Mouse (Mus musculus) kidney, postnatal 0 days (tissue): ENCODE results near the gene Clec10a. TPM values are rescaled to one million over a fixed set of nuclear protein-coding genes. Genes with fewer than 3 reads are reported as not detected.
A peak's percentile ranks its signal among the peaks of the same experiment; 100 is the strongest.

Source experiments
- ATAC-seq: fragments of 200-750 bp; cut with Nextera tagmentation; replicated peaks from 2 replicates; pipeline ENCODE4 v1.8.0; 2017; ENCODE audit warnings: low read depth, moderate number of reproducible peaks, moderate TSS enrichment, moderate library complexity; ENCODE audit not compliant: low FRiP score
- DNase-seq: peaks from one replicate; pipeline ENCODE4 v3.0.0-alpha.2; 2016; ENCODE audit warnings: low spot score
- H3K27ac ChIP-seq: fragments of 300-500 bp; sonication (generic); 2 replicates; pipeline ENCODE4 v1.5.1; 2014; ENCODE audit warnings: mild to moderate bottlenecking
- H3K27me3 ChIP-seq: fragments of 300-500 bp; sonication (generic); 2 replicates; pipeline ENCODE4 v1.6.1; 2014; ENCODE audit warnings: low read length, mixed read lengths; ENCODE audit not compliant: insufficient read depth
- H3K36me3 ChIP-seq: fragments of 300-500 bp; sonication (generic); 2 replicates; pipeline ENCODE4 v1.6.1; 2014; ENCODE audit warnings: low read length, mixed read lengths; ENCODE audit not compliant: insufficient read depth
- H3K4me1 ChIP-seq: fragments of 300-500 bp; sonication (generic); replicated peaks from 2 replicates; pipeline ENCODE4 v1.6.1; 2014; ENCODE audit warnings: antibody characterized with exemption, low read length, mixed read lengths; ENCODE audit not compliant: insufficient read depth
- H3K4me2 ChIP-seq: fragments of 300-500 bp; sonication (generic); 2 replicates; pipeline ENCODE4 v1.6.1; 2014; ENCODE audit warnings: mild to moderate bottlenecking, low read length, moderate library complexity, mixed read lengths
- H3K4me3 ChIP-seq: fragments of 300-500 bp; sonication (generic); replicated peaks from 2 replicates; pipeline ENCODE4 v1.5.1; 2014; ENCODE audit warnings: low read depth, low read length
- H3K9ac ChIP-seq: fragments of 300-500 bp; sonication (generic); 2 replicates; pipeline ENCODE4 v1.6.1; 2014; ENCODE audit warnings: low read depth, low read length
- H3K9me3 ChIP-seq: fragments of 300-500 bp; sonication (generic); replicated peaks from 2 replicates; pipeline ENCODE4 v1.6.1; 2016; ENCODE audit warnings: low read length, inconsistent platforms, mixed read lengths
- CTCF ChIP-seq: IDR thresholded peaks from 2 replicates; pipeline ENCODE4 v1.5.1; 2016; ENCODE audit warnings: antibody characterized with exemption, low read depth, mild to moderate bottlenecking, moderate library complexity
- WGBS: fragments of 180-500 bp; shearing (Covaris S2); extraction: QIAGEN DNeasy Blood & Tissue Kit; methylation state at CpG from one replicate; pipeline ENCODE4 v1.1.7; 2014; 5-methylcytosine and 5-hydroxymethylcytosine counted together
- polyA plus RNA-seq: library from polyadenylated mRNA; unstranded; fragments of >200 nt; fragmentation: Nextera tagmentation; extraction: Ambion mirVana; gene quantifications from 2 replicates; pipeline ENCODE4 v1.2.1, GENCODE M21; 2015

The Clec10a gene
- polyA plus RNA-seq, 1 experiment from 2014 or later: 1.4 TPM

- DNase-seq (no peak), ATAC-seq (no peak)
- Histone ChIP-seq H3K27me3 (no peaks in the 10 kb centered on the region), H3K36me3 (no peaks in the 10 kb centered on the region), H3K4me2 (no peak overlapping the region), H3K4me1 (no peaks in the 10 kb centered on the region), H3K9ac (no peak overlapping the region), H3K4me3 (no peak overlapping the region), H3K9me3 (no peaks in the 10 kb centered on the region), H3K27ac (no peak overlapping the region)
- 81% methylated on average over 11 of the region's 11 CpGs for WGBS
- TF ChIP-seq CTCF: no peak
Observed at GRCm38 (mm10) chr11:70178756-70179155, 22.8 kb downstream of the Clec10a start.

GRCm38 (mm10) chr11:70179401-70179800 is 23.4 kb downstream of the Clec10a start:
- ATAC-seq (no peak), DNase-seq (peak; percentile 73)
- Histone ChIP-seq H3K4me1 (no peaks in the 10 kb centered on the region), H3K27ac (no peak overlapping the region), H3K27me3 (no peaks in the 10 kb centered on the region), H3K4me3 (no peak overlapping the region), H3K4me2 (no peak overlapping the region), H3K9ac (no peak overlapping the region), H3K9me3 (no peaks in the 10 kb centered on the region), H3K36me3 (no peaks in the 10 kb centered on the region)
- peak; percentile 70 for TF ChIP-seq CTCF
- WGBS: 34% methylated on average over 14 of the region's 14 CpGs

GRCm38 (mm10) chr11:70180496-70180895 is 24.5 kb downstream of the Clec10a start:
- Histone ChIP-seq H3K27ac (no peak overlapping the region), H3K9ac (no peak overlapping the region), H3K36me3 (no peaks in the 10 kb centered on the region), H3K9me3 (no peaks in the 10 kb centered on the region), H3K4me3 (no peak overlapping the region), H3K4me1 (no peaks in the 10 kb centered on the region), H3K27me3 (no peaks in the 10 kb centered on the region), H3K4me2 (no peak overlapping the region)
- DNase-seq (no peak), ATAC-seq (no peak)
- TF ChIP-seq CTCF: no peak
- WGBS: 92% methylated on average over 4 of the region's 4 CpGs

GRCm38 (mm10) chr11:70185120-70185519 is 29.1 kb downstream of the Clec10a start:
- WGBS: 30% methylated on average over 7 of the region's 7 CpGs
- Histone ChIP-seq H3K9me3 (no peaks in the 10 kb centered on the region), H3K4me1 (no peaks in the 10 kb centered on the region), H3K27me3 (no peaks in the 10 kb centered on the region), H3K4me3 (no peak overlapping the region), H3K27ac (no peak overlapping the region), H3K9ac (no peak overlapping the region), H3K36me3 (no peaks in the 10 kb centered on the region), H3K4me2 (no peak overlapping the region)
- ATAC-seq (no peak), DNase-seq (peak; percentile 15)
- TF ChIP-seq CTCF: no peak

GRCm38 (mm10) chr11:70189319-70190134 is 33.5 kb downstream of the Clec10a start:
- no peak for TF ChIP-seq CTCF
- Histone ChIP-seq H3K36me3 (no peaks in the 10 kb centered on the region), H3K27me3 (no peaks in the 10 kb centered on the region), H3K4me1 (peaks cover 3% of the 10 kb centered on the region; the same call in 1 of the 2 replicates), H3K27ac (no peak overlapping the region), H3K9me3 (no peaks in the 10 kb centered on the region), H3K4me2 (no peak overlapping the region), H3K9ac (no peak overlapping the region), H3K4me3 (no peak overlapping the region)
- no peak for ATAC-seq
- WGBS: 72% methylated on average over 28 of the region's 28 CpGs
- no peak for DNase-seq

GRCm38 (mm10) chr11:70191188-70191587 is 35.2 kb downstream of the Clec10a start:
- no peak overlapping the region for H3K4me3 ChIP-seq
- DNase-seq (no peak), ATAC-seq (no peak)
- no peaks in the 10 kb centered on the region for H3K9me3 ChIP-seq
- H3K4me1 ChIP-seq: peaks cover 3% of the 10 kb centered on the region; the same call in 1 of the 2 replicates
- no peaks in the 10 kb centered on the region for H3K27me3 ChIP-seq
- no peaks in the 10 kb centered on the region for H3K36me3 ChIP-seq
- TF ChIP-seq CTCF: no peak
- H3K27ac ChIP-seq: no peak overlapping the region
- H3K9ac ChIP-seq: no peak overlapping the region
- no peak overlapping the region for H3K4me2 ChIP-seq
- WGBS: 73% methylated on average over 6 of the region's 6 CpGs
